Mouse (Mus musculus) erythroblast, embryonic 14.5 days (primary cell): ENCODE measurements around the gene Preb.

Experiments used
- GATA1 ChIP-seq: IDR thresholded peaks from 2 replicates; pipeline ENCODE4 v1.6.1; 2012; ENCODE audit warnings: low read length, inconsistent platforms, mixed read lengths
- TAL1 ChIP-seq: IDR thresholded peaks from 3 replicates; pipeline ENCODE4 v1.6.1; 2012; ENCODE audit warnings: low read length, inconsistent platforms, mixed read lengths

- TF ChIP-seq GATA1, result no peak
- no peak for TF ChIP-seq TAL1
Measured at GRCm38 (mm10) chr5:30969440-30969839, 9.3 kb upstream of the Preb start.
